Mouse (Mus musculus): ENCODE data around the gene Rab23. TPM values are rescaled to one million over a fixed set of nuclear protein-coding genes. Genes with fewer than 3 reads are reported as not detected.
"Not testable (repeated sequence)": the region's sequence is repeated elsewhere in the genome, so short reads cannot be mapped to it uniquely, and the experiment has no call there.

Gene Rab23
- polyA plus RNA-seq, 1 experiment from 2014 or later: 33.2 TPM

GRCm38 (mm10) chr1:33738681-33739278 lies 19.1 kb downstream of the Rab23 start:
- no peaks in the 10 kb centered on the region for H3K27me3 ChIP-seq (ENCODE audit: low read depth, poor library complexity, severe bottlenecking)
- H3K9me3 ChIP-seq (replicated peaks): no peaks in the 10 kb centered on the region
- H3K4me3 ChIP-seq: no peak overlapping the region
- WGBS: 89% methylated on average over 11 of the region's 11 CpGs
- no peaks in the 10 kb centered on the region for H3K4me1 ChIP-seq
- no peak for DNase-seq (ENCODE audit: low spot score)
- no peak overlapping the region for H3K27ac ChIP-seq (replicated peaks)
- peaks cover 86% of the 10 kb centered on the region for H3K36me3 ChIP-seq

DNA sequence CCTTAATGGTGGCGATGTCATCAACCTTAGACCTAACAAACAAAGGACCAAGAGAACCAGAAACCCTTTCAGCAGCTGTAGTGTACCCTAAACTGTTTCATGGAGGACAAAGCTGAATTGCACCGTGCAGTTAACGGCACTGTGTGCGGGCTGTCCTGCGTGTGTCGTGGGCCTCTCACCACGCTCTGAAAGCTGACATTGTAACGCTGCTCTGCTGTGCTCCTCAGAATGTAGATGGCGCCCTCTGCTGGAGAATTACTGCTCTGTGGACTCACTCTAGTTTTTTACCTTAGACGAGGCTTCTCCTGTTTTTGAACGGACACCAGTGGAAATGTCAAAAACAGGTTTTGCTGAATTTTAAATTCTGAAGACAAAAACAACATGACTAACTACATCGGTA lies 19.6 kb downstream of the Rab23 start:
- no peak overlapping the region for H3K27ac ChIP-seq (replicated peaks)

DNA sequence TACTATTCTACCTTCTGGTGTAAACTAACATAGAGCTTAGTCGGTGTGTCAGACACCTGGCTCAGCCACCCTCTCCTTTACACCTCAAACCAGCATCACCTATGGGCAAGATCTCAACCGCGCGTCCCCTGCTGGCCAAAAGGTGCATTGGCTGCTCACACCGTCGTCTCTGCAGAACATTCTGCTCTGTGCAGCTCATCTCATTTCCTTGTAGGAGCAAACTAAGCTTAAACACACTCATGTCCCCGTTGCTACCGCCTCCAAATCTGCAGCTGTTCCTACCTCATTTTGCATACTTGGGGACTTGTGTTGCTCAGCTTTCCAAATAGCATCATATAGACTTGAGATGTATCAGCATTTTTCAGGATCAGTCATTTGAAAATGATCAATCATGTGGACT lies 23.2 kb downstream of the Rab23 start:
- H3K4me3 ChIP-seq: no peak overlapping the region
- H3K9me3 ChIP-seq (replicated peaks): no peaks in the 10 kb centered on the region
- 26% methylated on average over 8 of the region's 8 CpGs for WGBS
- peak; percentile 39 for DNase-seq (ENCODE audit: low spot score)
- H3K27ac ChIP-seq (replicated peaks): no peak overlapping the region
- no peaks in the 10 kb centered on the region for H3K4me1 ChIP-seq
- H3K27me3 ChIP-seq (ENCODE audit: low read depth, poor library complexity, severe bottlenecking): no peaks in the 10 kb centered on the region
- H3K36me3 ChIP-seq: peaks cover 82% of the 10 kb centered on the region

More for the DNA sequence above, 19.6 kb downstream of the Rab23 start:
- 50% methylated on average over 12 of the region's 12 CpGs for WGBS
- Histone ChIP-seq H3K9me3 (replicated peaks) (no peaks in the 10 kb centered on the region), H3K27me3 (ENCODE audit: low read depth, poor library complexity, severe bottlenecking) (no peaks in the 10 kb centered on the region), H3K4me3 (no peak overlapping the region), H3K36me3 (peaks cover 85% of the 10 kb centered on the region), H3K4me1 (no peaks in the 10 kb centered on the region)
- DNase-seq (ENCODE audit: low spot score): peak; percentile 67

DNA sequence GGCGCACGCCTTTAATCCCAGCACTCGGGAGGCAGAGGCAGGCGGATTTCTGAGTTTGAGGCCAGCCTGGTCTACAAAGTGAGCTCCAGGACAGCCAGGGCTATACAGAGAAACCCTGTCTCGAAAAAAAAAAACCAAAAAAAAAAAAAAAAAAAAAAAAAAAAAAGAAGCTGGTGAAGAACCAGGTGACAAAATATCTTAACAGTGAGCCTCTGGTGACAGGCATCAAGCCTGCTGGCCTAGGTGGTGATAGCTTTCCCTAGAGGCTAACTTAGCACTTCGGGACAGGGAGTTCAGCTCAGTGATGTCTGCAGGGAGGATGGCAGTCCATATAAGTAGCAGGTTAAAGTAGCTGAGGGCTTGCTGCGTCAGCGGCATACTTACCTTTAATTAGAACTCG lies 25.1 kb downstream of the Rab23 start:
- H3K27me3 ChIP-seq (ENCODE audit: low read depth, poor library complexity, severe bottlenecking); H3K9me3 ChIP-seq (replicated peaks); H3K4me3 ChIP-seq; DNase-seq (ENCODE audit: low spot score); H3K27ac ChIP-seq (replicated peaks); H3K4me1 ChIP-seq: not testable (repeated sequence)
- 92% methylated on average over 8 of the region's 9 CpGs for WGBS
- peaks cover 72% of the 10 kb centered on the region for H3K36me3 ChIP-seq

DNA sequence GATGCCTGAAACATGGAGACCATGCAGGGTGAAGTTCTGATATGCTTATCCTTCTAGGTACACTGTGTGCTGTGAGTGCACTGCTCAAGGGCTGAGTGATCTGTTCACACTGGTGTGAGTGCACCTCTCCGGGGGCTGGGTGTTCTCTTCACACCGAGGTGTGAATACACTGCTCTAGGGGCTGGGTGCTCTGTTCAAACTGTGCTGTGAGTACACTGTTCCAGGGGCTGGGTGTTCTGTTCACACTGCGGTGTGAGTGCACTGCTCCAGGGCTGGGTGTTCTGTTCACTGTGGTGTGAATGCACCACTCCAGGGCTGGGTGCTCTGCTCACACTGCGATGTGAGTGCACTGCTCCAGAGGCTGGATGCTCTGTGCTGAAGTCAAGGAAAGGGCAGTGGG lies 26.2 kb downstream of the Rab23 start:
- Histone ChIP-seq H3K9me3 (replicated peaks) (no peaks in the 10 kb centered on the region), H3K4me1 (no peaks in the 10 kb centered on the region), H3K27ac (replicated peaks) (no peak overlapping the region), H3K4me3 (no peak overlapping the region), H3K27me3 (ENCODE audit: low read depth, poor library complexity, severe bottlenecking) (no peaks in the 10 kb centered on the region), H3K36me3 (peaks cover 61% of the 10 kb centered on the region)
- WGBS: 94% methylated on average over 4 of the region's 4 CpGs
- DNase-seq (ENCODE audit: low spot score): no peak

DNA sequence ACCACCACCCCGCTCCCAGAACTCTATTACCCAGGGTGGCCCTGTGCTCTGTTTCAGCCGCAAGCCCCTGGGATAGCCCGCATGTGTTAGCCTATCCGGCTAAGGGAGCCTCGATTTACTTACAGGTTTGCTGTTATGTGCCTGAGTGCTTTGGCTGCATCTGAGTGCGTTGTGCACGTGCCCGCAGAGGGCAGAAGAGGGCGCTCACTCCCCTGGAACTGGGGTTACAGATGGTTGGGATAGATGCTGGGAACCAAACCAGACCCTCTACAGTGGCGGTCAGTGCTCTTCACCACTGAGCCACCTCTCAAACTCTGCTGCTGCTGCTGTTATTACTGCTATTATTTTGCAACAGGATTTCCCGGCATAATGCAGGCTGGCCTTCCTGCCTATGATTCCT lies 29.4 kb downstream of the Rab23 start:
- Histone ChIP-seq H3K4me3 (no peak overlapping the region), H3K9me3 (replicated peaks) (no peaks in the 10 kb centered on the region), H3K4me1 (no peaks in the 10 kb centered on the region), H3K27me3 (ENCODE audit: low read depth, poor library complexity, severe bottlenecking) (no peaks in the 10 kb centered on the region), H3K36me3 (peaks cover 56% of the 10 kb centered on the region), H3K27ac (replicated peaks) (no peak overlapping the region)
- 92% methylated on average over 11 of the region's 11 CpGs for WGBS
- no peak for DNase-seq (ENCODE audit: low spot score)

DNA sequence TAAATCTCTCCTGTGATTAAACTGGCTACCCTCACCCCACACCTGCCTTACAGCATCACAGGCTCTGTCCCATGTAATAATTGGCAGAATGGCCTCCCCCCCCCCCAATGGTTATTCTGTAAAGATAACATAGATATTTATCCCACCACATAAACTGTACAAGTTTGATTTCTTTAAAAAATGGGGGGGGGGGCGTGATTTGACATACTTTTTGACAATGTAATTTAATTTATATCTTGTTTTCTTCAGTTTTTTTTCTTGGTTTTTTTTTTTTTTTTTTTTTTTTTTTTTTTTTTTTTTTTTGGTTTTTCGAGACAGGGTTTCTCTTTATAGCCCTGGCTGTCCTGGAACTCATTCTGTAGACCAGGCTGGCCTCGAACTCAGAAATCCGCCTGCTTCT lies 30.0 kb downstream of the Rab23 start:
- not testable (repeated sequence) for H3K4me3 ChIP-seq; H3K27ac ChIP-seq (replicated peaks); H3K27me3 ChIP-seq (ENCODE audit: low read depth, poor library complexity, severe bottlenecking); DNase-seq (ENCODE audit: low spot score); H3K4me1 ChIP-seq; H3K9me3 ChIP-seq (replicated peaks)
- 83% methylated on average over 4 of the region's 4 CpGs for WGBS
- peaks cover 55% of the 10 kb centered on the region for H3K36me3 ChIP-seq

GRCm38 (mm10) chr1:33751283-33751682 lies 31.6 kb downstream of the Rab23 start:
- Histone ChIP-seq H3K27me3 (ENCODE audit: low read depth, poor library complexity, severe bottlenecking) (no peaks in the 10 kb centered on the region), H3K36me3 (peaks cover 41% of the 10 kb centered on the region), H3K27ac (replicated peaks) (no peak overlapping the region), H3K9me3 (replicated peaks) (no peaks in the 10 kb centered on the region; the same call in 1 of the 2 replicates), H3K4me3 (no peak overlapping the region), H3K4me1 (peaks cover 6% of the 10 kb centered on the region)
- WGBS: 95% methylated on average over 10 of the region's 10 CpGs
- DNase-seq (ENCODE audit: low spot score): no peak

GRCm38 (mm10) chr1:33754089-33754488 lies 34.4 kb downstream of the Rab23 start:
- H3K4me3 ChIP-seq: no peak overlapping the region
- WGBS: 96% methylated on average over 17 of the region's 17 CpGs

DNA sequence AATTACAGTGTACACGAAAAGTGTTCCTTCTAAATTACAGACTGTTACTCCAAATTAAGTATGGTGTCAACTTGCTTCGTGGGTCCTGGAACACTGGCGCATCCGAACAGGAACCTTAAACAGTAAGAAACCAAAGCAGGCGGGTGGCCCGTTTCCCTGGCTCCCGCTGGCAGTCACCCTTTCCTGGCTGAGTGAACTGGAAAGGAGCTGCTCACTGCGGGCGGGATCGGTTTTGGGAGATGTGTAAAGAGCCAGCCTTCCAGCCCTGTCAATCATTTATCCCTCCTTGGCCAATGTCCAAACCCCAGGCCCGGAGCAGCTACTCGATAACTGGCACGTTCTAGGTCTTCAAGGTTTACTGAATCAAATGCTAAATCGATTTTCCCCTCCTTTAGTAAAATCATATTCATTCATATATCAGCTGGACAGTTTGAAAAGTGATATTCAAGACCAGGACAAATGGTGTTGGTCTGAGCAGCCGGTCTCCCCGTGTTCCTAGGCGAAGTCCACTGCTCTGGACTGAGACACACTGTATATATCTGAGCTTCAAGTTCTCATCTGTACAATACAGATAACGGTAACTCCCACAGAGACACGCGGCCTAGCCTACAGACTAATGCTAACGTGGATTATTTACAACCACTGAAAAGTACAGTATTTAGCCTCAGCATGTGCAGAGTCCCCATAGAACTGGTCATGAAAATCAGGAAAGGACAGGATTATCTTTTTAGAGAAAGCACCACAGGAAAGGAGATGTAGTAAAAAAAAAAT lies 35.5 kb downstream of the Rab23 start:
- Histone ChIP-seq H3K4me3 (no peak overlapping the region), H3K4me1 (peaks cover 25% of the 10 kb centered on the region), H3K27me3 (ENCODE audit: low read depth, poor library complexity, severe bottlenecking) (no peaks in the 10 kb centered on the region), H3K36me3 (peaks cover 25% of the 10 kb centered on the region), H3K27ac (replicated peaks) (no peak overlapping the region), H3K9me3 (replicated peaks) (no peaks in the 10 kb centered on the region; the same call in 1 of the 2 replicates)
- WGBS: 93% methylated on average over 21 of the region's 21 CpGs
- no peak for DNase-seq (ENCODE audit: low spot score)

More at GRCm38 (mm10) chr1:33754089-33754488, 34.4 kb downstream of the Rab23 start:
- DNase-seq (ENCODE audit: low spot score): no peak
- no peaks in the 10 kb centered on the region; the same call in 1 of the 2 replicates for H3K9me3 ChIP-seq (replicated peaks)
- H3K27ac ChIP-seq (replicated peaks): no peak overlapping the region
- H3K36me3 ChIP-seq: peaks cover 19% of the 10 kb centered on the region
- no peaks in the 10 kb centered on the region for H3K27me3 ChIP-seq (ENCODE audit: low read depth, poor library complexity, severe bottlenecking)
- H3K4me1 ChIP-seq: peaks cover 25% of the 10 kb centered on the region

GRCm38 (mm10) chr1:33755799-33756198 lies 36.1 kb downstream of the Rab23 start:
- H3K4me3 ChIP-seq: no peak overlapping the region
- WGBS: 88% methylated on average over 7 of the region's 7 CpGs
- no peak overlapping the region for H3K27ac ChIP-seq (replicated peaks)
- H3K4me1 ChIP-seq: peaks cover 25% of the 10 kb centered on the region
- DNase-seq (ENCODE audit: low spot score): no peak
- peaks cover 32% of the 10 kb centered on the region for H3K36me3 ChIP-seq
- H3K9me3 ChIP-seq (replicated peaks): no peaks in the 10 kb centered on the region; the same call in 1 of the 2 replicates
- H3K27me3 ChIP-seq (ENCODE audit: low read depth, poor library complexity, severe bottlenecking): no peaks in the 10 kb centered on the region

DNA sequence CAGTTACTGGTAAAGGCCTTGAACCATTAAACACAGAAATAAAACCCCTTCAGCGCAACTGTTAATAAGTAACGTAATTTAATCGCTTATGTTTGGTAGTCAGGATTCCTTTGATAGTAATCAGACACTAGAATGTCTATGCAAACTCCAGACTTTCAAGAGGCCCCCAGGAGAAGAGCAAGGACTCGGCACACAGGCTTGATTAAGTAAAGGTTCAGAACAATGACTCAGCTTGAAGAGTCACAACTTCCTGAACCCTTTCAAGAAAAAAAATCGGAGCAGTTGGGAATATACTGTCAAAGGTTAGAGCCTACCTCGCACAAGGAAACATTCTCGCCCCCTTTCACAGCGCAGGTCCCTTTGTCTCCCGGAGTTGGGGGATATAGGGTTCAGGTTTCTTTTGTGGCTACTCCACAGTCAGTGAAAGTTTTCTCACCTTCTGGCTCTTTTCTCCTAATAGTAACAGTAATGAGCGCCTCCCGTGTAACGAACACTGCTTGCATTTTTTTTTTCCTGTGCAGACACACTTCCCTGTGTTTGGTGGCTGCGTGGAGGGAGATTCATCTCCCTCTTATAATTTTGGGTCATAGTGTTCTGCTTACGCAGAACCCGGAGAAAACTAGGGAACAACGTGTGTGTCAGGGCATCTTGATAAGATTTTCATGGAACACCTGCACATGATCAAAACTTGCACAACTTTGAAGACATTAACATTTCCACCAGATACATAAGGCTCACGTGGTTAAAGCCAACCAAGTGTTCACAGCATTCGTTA lies 36.8 kb downstream of the Rab23 start:
- Histone ChIP-seq H3K36me3 (peaks cover 32% of the 10 kb centered on the region), H3K4me1 (peaks cover 25% of the 10 kb centered on the region), H3K27me3 (ENCODE audit: low read depth, poor library complexity, severe bottlenecking) (no peaks in the 10 kb centered on the region), H3K27ac (replicated peaks) (no peak overlapping the region), H3K9me3 (replicated peaks) (no peaks in the 10 kb centered on the region; the same call in 1 of the 2 replicates), H3K4me3 (peak overlapping the region; percentile 73)
- no peak for DNase-seq (ENCODE audit: low spot score)
- 47% methylated on average over 18 of the region's 18 CpGs for WGBS

Measured in midbrain, embryonic 10.5 days (tissue).